Mouse (Mus musculus) T-helper 1 cell (primary cell): ENCODE results near the gene Izumo4.

Experiments
- in situ Hi-C: fragments of 300-600 bp; cut with MboI, MseI; formaldehyde crosslinking; loops from one replicate; pipeline ENCODE4 v1.15.1; 2025; ENCODE audit warnings: high pct_unique_total_duplicates

Gene Izumo4

GRCm38 (mm10) chr10:80669737-80670485, 32.1 kb upstream of the Izumo4 start:
- in situ Hi-C loops = no loop called here

GRCm38 (mm10) chr10:80670531-80670930, 31.5 kb upstream of the Izumo4 start:
- in situ Hi-C loops = no loop called here

GRCm38 (mm10) chr10:80671251-80671650, 30.7 kb upstream of the Izumo4 start:
- in situ Hi-C loops = no loop called here

- in situ Hi-C loops = no loop called here
These were observed 29.9 kb upstream of the Izumo4 start for GRCm38 (mm10) chr10:80671936-80672690.

GRCm38 (mm10) chr10:80673690-80674089, 28.3 kb upstream of the Izumo4 start:
- in situ Hi-C loops = no loop called here

GRCm38 (mm10) chr10:80674161-80674711, 27.7 kb upstream of the Izumo4 start:
- in situ Hi-C loops = no loop called here

GRCm38 (mm10) chr10:80674851-80675404, 27.1 kb upstream of the Izumo4 start:
- in situ Hi-C loops = loop anchor here (5.0 kb wide), 1 partner anchor 98 kb away; the partner anchor contains the start of gene Klf16

GRCm38 (mm10) chr10:80675405-80676197, 26.4 kb upstream of the Izumo4 start:
- in situ Hi-C loops = loop anchor here (5.0 kb wide), 1 partner anchor 98 kb away; the partner anchor contains the start of gene Klf16

GRCm38 (mm10) chr10:80676198-80676928, 25.6 kb upstream of the Izumo4 start:
- in situ Hi-C loops = loop anchor here (5.0 kb wide), 1 partner anchor 99 kb away; the partner anchor contains the start of gene Klf16

- in situ Hi-C loops = loop anchor here (5.0 kb wide), 1 partner anchor 100 kb away; the partner anchor contains the start of gene Klf16
These were observed 24.7 kb upstream of the Izumo4 start for GRCm38 (mm10) chr10:80677128-80677875.

- in situ Hi-C loops = loop anchor here (5.0 kb wide), 1 partner anchor 101 kb away; the partner anchor contains the start of gene Klf16
These were observed 24.0 kb upstream of the Izumo4 start, which contains the start of gene Mknk2 for GRCm38 (mm10) chr10:80677942-80678436. Gene Mknk2, minus strand, starts transcription at chr10:80678112.

- in situ Hi-C loops = loop anchor here (5.0 kb wide), 1 partner anchor 101 kb away; the partner anchor contains the start of gene Klf16
These were observed 23.2 kb upstream of the Izumo4 start for GRCm38 (mm10) chr10:80678601-80679377.

- in situ Hi-C loops = loop anchor here (5.0 kb wide), 1 partner anchor 102 kb away; the partner anchor contains the start of gene Klf16
These were observed 22.3 kb upstream of the Izumo4 start for GRCm38 (mm10) chr10:80679556-80680259.

- in situ Hi-C loops = no loop called here
These were observed 21.7 kb upstream of the Izumo4 start for GRCm38 (mm10) chr10:80680260-80680696.

GRCm38 (mm10) chr10:80682003-80682402, 20.0 kb upstream of the Izumo4 start:
- in situ Hi-C loops = no loop called here

- in situ Hi-C loops = no loop called here
These were observed 18.3 kb upstream of the Izumo4 start for GRCm38 (mm10) chr10:80683647-80684046.

- in situ Hi-C loops = no loop called here
These were observed 17.8 kb upstream of the Izumo4 start for GRCm38 (mm10) chr10:80684214-80684613.

- in situ Hi-C loops = no loop called here
These were observed 17.0 kb upstream of the Izumo4 start for GRCm38 (mm10) chr10:80684984-80685383.
